Mouse (Mus musculus) midbrain, embryonic 14.5 days (tissue): ENCODE measurements around the gene Nmi. TPM values are rescaled to one million over a fixed set of nuclear protein-coding genes. Genes with fewer than 3 reads are reported as not detected.

Source experiments
- ATAC-seq: fragments of 200-750 bp; cut with Nextera tagmentation; 2 replicates; pipeline ENCODE4 v1.8.0; 2017; ENCODE audit warnings: moderate number of reproducible peaks, moderate library complexity; ENCODE audit not compliant: low FRiP score, low TSS enrichment
- DNase-seq: peaks from one replicate; pipeline ENCODE4 v3.0.0-alpha.2; 2015
- H3K27ac ChIP-seq: fragments of 300-500 bp; sonication (generic); replicated peaks from 2 replicates; pipeline ENCODE4 v1.5.1; 2014; ENCODE audit warnings: mild to moderate bottlenecking, low read depth, low read length, moderate library complexity
- H3K27me3 ChIP-seq: fragments of 300-500 bp; sonication (generic); 2 replicates; pipeline ENCODE4 v1.6.1; 2014; ENCODE audit warnings: low read length, control low read depth, mixed read lengths; ENCODE audit not compliant: control insufficient read depth, insufficient read depth
- H3K36me3 ChIP-seq: fragments of 300-500 bp; sonication (generic); 2 replicates; pipeline ENCODE4 v1.6.1; 2014; ENCODE audit warnings: low read length, control low read depth; ENCODE audit not compliant: control insufficient read depth, insufficient read depth
- H3K4me1 ChIP-seq: fragments of 300-500 bp; sonication (generic); 2 replicates; pipeline ENCODE4 v1.6.1; 2014; ENCODE audit warnings: mild to moderate bottlenecking, antibody characterized with exemption, low read length, control low read depth; ENCODE audit not compliant: control insufficient read depth, insufficient read depth
- H3K4me2 ChIP-seq: fragments of 300-500 bp; sonication (generic); 2 replicates; pipeline ENCODE4 v1.6.1; 2014; ENCODE audit warnings: mild to moderate bottlenecking, low read length, moderate library complexity
- H3K4me3 ChIP-seq: fragments of 300-500 bp; sonication (generic); replicated peaks from 2 replicates; pipeline ENCODE4 v1.5.1; 2014; ENCODE audit warnings: low read depth, low read length
- H3K9ac ChIP-seq: fragments of 300-500 bp; sonication (generic); replicated peaks from 2 replicates; pipeline ENCODE4 v1.6.1; 2014; ENCODE audit warnings: mild to moderate bottlenecking, low read length, moderate library complexity
- H3K9me3 ChIP-seq: fragments of 300-500 bp; sonication (generic); 2 replicates; pipeline ENCODE4 v1.6.1; 2016; ENCODE audit warnings: low read length, control low read depth, mixed read lengths; ENCODE audit not compliant: control insufficient read depth
- WGBS: fragments of 180-500 bp; shearing (Covaris S2); extraction: QIAGEN DNeasy Blood & Tissue Kit; methylation state at CpG from one replicate; pipeline ENCODE4 v1.1.7; 2014; 5-methylcytosine and 5-hydroxymethylcytosine counted together
- polyA plus RNA-seq: library from polyadenylated mRNA; unstranded; fragments of >200 nt; fragmentation: Nextera tagmentation; extraction: Ambion mirVana; gene quantifications from 2 replicates; pipeline ENCODE4 v1.2.1, GENCODE M21; 2014

Nmi gene
- polyA plus RNA-seq, 1 experiment from 2014 or later, result 5.3 TPM

DNA sequence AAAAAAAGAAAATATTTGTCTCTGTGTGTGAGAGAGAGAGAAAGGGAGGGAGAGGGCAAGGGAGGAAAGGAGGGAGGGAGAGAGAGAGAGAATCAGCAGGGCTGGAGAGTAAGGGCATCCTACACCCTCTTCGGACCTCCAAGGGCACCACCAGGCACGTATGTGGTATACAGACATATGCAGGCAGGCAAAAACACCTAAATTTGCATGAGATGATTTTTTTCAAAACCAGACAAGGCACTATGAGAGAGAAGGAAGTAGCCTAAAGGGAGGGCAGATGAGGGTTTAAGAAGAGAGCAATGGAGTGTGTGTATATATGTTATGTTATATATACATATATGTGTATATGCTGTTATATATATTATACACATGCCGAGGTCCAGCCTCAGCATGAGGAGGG, 6.0 kb downstream of the Nmi start:
- 91% methylated on average over 3 of the region's 3 CpGs for WGBS
- no peak overlapping the region for H3K27ac ChIP-seq
- no peak for DNase-seq
- H3K27me3 ChIP-seq, result no peaks in the 10 kb centered on the region
- no peaks in the 10 kb centered on the region for H3K9me3 ChIP-seq
- no peaks in the 10 kb centered on the region for H3K36me3 ChIP-seq
- H3K4me2 ChIP-seq, result no peak overlapping the region
- no peak for ATAC-seq
- H3K4me3 ChIP-seq, result no peak overlapping the region
- no peaks in the 10 kb centered on the region for H3K4me1 ChIP-seq
- no peak overlapping the region for H3K9ac ChIP-seq

GRCm38 (mm10) chr2:51953648-51954204, 19.6 kb downstream of the Nmi start:
- Histone ChIP-seq H3K36me3 (no peaks in the 10 kb centered on the region), H3K9me3 (no peaks in the 10 kb centered on the region), H3K4me3 (no peak overlapping the region), H3K4me1 (no peaks in the 10 kb centered on the region), H3K27ac (no peak overlapping the region), H3K27me3 (no peaks in the 10 kb centered on the region), H3K9ac (no peak overlapping the region), H3K4me2 (no peak overlapping the region)
- no peak for ATAC-seq
- 89% methylated on average over 7 of the region's 7 CpGs for WGBS
- no peak for DNase-seq

DNA sequence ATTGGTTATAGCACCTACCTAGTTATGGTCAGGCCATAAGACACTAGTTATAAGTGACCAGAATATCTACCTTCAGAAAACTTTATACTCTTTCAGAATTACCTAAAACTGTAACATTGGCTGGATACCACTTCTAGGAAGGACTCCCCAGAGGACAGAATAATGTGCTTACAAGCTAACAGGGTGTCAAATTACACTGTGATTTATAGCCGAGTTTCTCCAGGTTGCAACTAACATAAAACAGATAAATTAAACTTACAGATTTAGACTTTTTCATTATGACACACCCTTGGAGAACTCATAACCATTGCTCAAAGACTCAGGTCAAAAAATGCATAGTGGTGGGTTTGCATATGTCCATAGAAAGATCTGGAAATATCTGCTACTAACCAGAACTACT, 22.4 kb downstream of the Nmi start:
- no peaks in the 10 kb centered on the region for H3K4me1 ChIP-seq
- no peaks in the 10 kb centered on the region for H3K36me3 ChIP-seq
- no peak overlapping the region for H3K9ac ChIP-seq
- H3K4me3 ChIP-seq, result no peak overlapping the region
- H3K27me3 ChIP-seq, result no peaks in the 10 kb centered on the region
- H3K27ac ChIP-seq, result no peak overlapping the region
- ATAC-seq (no peak), DNase-seq (no peak)
- H3K9me3 ChIP-seq, result no peaks in the 10 kb centered on the region
- 38% methylated on average over 1 of the region's 1 CpGs for WGBS
- no peak overlapping the region for H3K4me2 ChIP-seq

GRCm38 (mm10) chr2:51948105-51948830, 25.0 kb downstream of the Nmi start:
- ATAC-seq, result no peak

GRCm38 (mm10) chr2:51945812-51946211, 27.5 kb downstream of the Nmi start:
- Histone ChIP-seq H3K4me3 (no peak overlapping the region), H3K4me1 (no peaks in the 10 kb centered on the region), H3K9me3 (0 out of 2 replicates have a peak, but pooled peaks cover 3% of the 10 kb centered on the region), H3K27ac (no peak overlapping the region), H3K4me2 (no peak overlapping the region), H3K36me3 (no peaks in the 10 kb centered on the region), H3K27me3 (no peaks in the 10 kb centered on the region), H3K9ac (no peak overlapping the region)
- DNase-seq (no peak), ATAC-seq (no peak)
- WGBS, result 78% methylated on average over 2 of the region's 2 CpGs

More at GRCm38 (mm10) chr2:51948105-51948830, 25.0 kb downstream of the Nmi start:
- no peak overlapping the region for H3K4me3 ChIP-seq
- no peaks in the 10 kb centered on the region for H3K4me1 ChIP-seq
- H3K9ac ChIP-seq, result no peak overlapping the region
- no peak for DNase-seq
- H3K9me3 ChIP-seq, result 0 out of 2 replicates have a peak, but pooled peaks cover 3% of the 10 kb centered on the region
- WGBS, result 86% methylated on average over 6 of the region's 6 CpGs
- H3K36me3 ChIP-seq, result no peaks in the 10 kb centered on the region
- no peak overlapping the region for H3K4me2 ChIP-seq
- no peaks in the 10 kb centered on the region for H3K27me3 ChIP-seq
- no peak overlapping the region for H3K27ac ChIP-seq

GRCm38 (mm10) chr2:51941832-51942231, 31.5 kb downstream of the Nmi start:
- Histone ChIP-seq H3K4me2 (no peak overlapping the region), H3K27me3 (no peaks in the 10 kb centered on the region), H3K4me3 (no peak overlapping the region), H3K36me3 (no peaks in the 10 kb centered on the region), H3K9me3 (0 out of 2 replicates have a peak, but pooled peaks cover 3% of the 10 kb centered on the region), H3K27ac (no peak overlapping the region), H3K4me1 (no peaks in the 10 kb centered on the region), H3K9ac (no peak overlapping the region)
- WGBS, result 94% methylated on average over 7 of the region's 7 CpGs
- no peak for ATAC-seq
- no peak for DNase-seq

DNA sequence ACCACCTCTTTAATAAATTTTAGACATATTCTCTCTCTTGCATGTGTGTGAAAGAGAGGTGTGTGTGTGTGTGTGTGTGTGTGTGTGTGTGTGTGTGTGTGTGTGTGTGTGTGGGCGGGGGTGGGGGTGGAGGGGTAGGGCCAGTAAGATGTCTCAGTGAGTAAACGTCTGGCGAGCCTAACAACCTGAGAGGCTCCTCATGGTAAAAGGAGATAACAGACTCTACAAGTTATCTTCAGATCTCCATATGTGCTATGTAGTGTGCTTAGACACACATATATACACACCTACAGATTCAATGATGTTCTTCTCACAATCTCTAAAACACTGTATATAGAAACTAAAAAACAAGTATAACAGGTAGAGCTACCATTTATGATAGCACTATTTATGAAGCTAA, 34.5 kb downstream of the Nmi start:
- WGBS, result 74% methylated on average over 3 of the region's 3 CpGs
- Histone ChIP-seq H3K4me1 (no peaks in the 10 kb centered on the region), H3K27ac (no peak overlapping the region), H3K4me3 (no peak overlapping the region), H3K9me3 (0 out of 2 replicates have a peak, but pooled peaks cover 1% of the 10 kb centered on the region), H3K9ac (no peak overlapping the region), H3K4me2 (no peak overlapping the region), H3K27me3 (no peaks in the 10 kb centered on the region), H3K36me3 (no peaks in the 10 kb centered on the region)
- ATAC-seq, result no peak
- no peak for DNase-seq

DNA sequence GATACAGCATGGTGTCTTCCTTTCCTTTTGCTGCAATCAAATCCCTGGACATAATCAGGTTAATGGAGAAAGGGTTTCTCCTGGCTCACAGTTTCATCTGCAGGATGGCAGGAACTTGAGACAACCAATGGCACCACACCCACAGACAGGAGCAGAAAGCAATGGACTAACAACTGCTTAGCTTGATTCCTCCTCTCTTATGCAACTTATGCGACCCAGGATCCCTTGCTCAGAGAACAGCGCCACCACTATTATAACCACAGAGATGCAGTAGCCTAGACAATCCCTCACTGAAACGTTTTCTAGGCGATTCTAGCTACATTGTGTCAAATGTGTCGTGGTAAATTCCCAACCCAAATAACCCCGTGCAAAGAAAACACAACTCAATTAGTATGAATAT, 36.3 kb downstream of the Nmi start:
- Histone ChIP-seq H3K27ac (no peak overlapping the region), H3K4me2 (no peak overlapping the region), H3K9me3 (no peaks in the 10 kb centered on the region), H3K9ac (no peak overlapping the region), H3K27me3 (no peaks in the 10 kb centered on the region), H3K4me1 (no peaks in the 10 kb centered on the region), H3K4me3 (no peak overlapping the region), H3K36me3 (no peaks in the 10 kb centered on the region)
- DNase-seq (no peak), ATAC-seq (no peak)
- WGBS, result 66% methylated on average over 6 of the region's 6 CpGs

DNA sequence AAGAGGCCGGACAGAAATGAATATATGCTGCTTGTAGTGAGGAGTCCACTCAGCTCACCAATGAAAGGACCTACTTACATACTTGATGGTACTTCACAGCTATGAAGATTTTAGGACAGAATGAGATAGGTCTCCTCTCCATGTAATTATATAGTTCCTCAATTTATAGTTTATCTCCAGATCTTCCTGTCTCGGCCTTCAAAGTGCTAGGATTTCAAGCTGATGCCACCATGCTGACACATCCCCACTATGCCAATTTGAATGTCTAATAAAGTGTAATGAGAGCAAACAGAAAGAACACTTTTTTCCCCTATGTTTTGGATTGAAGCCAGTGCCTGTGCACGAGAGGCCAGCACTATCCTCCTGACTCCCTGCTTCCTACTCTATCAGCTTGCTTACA, 36.7 kb downstream of the Nmi start:
- H3K9ac ChIP-seq, result no peak overlapping the region
- H3K27ac ChIP-seq, result no peak overlapping the region
- H3K4me2 ChIP-seq, result no peak overlapping the region
- no peak for DNase-seq
- no peaks in the 10 kb centered on the region for H3K36me3 ChIP-seq
- 87% methylated on average over 3 of the region's 3 CpGs for WGBS
- no peak for ATAC-seq
- no peaks in the 10 kb centered on the region for H3K4me1 ChIP-seq
- no peak overlapping the region for H3K4me3 ChIP-seq
- H3K27me3 ChIP-seq, result no peaks in the 10 kb centered on the region
- no peaks in the 10 kb centered on the region for H3K9me3 ChIP-seq
